Mouse (Mus musculus): ENCODE measurements at regions not wholly inside any gene's neighbourhood (a gene's known extent, or its start where the extent isn't known, plus 50 kb on each side); places are given as distances from the start of the nearest gene placed in this dataset.

DNA sequence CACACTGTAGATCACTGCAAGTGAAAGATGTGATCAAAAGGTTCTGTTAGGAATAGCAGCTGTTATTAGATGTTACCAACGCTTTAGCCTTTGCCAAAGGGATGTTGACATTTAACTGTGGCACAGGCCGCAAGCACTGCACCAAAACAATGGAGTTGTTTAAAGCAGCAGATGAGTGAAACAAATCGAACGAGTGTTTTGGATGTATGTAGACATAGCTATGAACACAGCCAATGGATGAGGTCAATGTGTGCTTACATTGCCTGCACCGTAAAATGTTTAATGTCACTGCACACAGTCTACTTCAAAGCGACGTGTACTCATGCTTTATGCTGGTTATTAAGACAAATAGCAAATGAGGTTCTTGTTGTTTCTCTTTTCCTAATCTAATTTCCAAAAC is 602.7 kb downstream of the Fat4 start:
- H3K27ac ChIP-seq (ENCODE audit: insufficient read depth, low read depth, low read length) = no peak overlapping the region
- TF ChIP-seq POLR2A (IDR thresholded peaks at IDR 0.05; ENCODE audit: borderline replicate concordance, low read depth, low read length) (no peak), CTCF (IDR thresholded peaks at IDR 0.05; ENCODE audit: low read depth, low read length) (no peak)
- no peak overlapping the region for H3K4me3 ChIP-seq (ENCODE audit: insufficient read depth, low read length)
- H3K4me1 ChIP-seq (ENCODE audit: control insufficient read depth, insufficient read depth, low read length) = no peaks in the 10 kb centered on the region

GRCm38 (mm10) chr3:39494363-39494762 is 607.6 kb downstream of the Fat4 start:
- H3K4me1 ChIP-seq (ENCODE audit: control insufficient read depth, insufficient read depth, low read length) = no peaks in the 10 kb centered on the region
- no peak overlapping the region for H3K27ac ChIP-seq (ENCODE audit: insufficient read depth, low read depth, low read length)
- no peak overlapping the region for H3K4me3 ChIP-seq (ENCODE audit: insufficient read depth, low read length)
- TF ChIP-seq CTCF (IDR thresholded peaks at IDR 0.05; ENCODE audit: low read depth, low read length) = no peak
- no peak for TF ChIP-seq POLR2A (IDR thresholded peaks at IDR 0.05; ENCODE audit: borderline replicate concordance, low read depth, low read length)

- Histone ChIP-seq H3K27ac (ENCODE audit: insufficient read depth, low read depth, low read length) (no peak overlapping the region), H3K4me3 (ENCODE audit: insufficient read depth, low read length) (no peak overlapping the region), H3K4me1 (ENCODE audit: control insufficient read depth, insufficient read depth, low read length) (no peaks in the 10 kb centered on the region)
- TF ChIP-seq CTCF (IDR thresholded peaks at IDR 0.05; ENCODE audit: low read depth, low read length) (no peak), POLR2A (IDR thresholded peaks at IDR 0.05; ENCODE audit: borderline replicate concordance, low read depth, low read length) (no peak)
Measured at GRCm38 (mm10) chr3:39528087-39528486, 641.3 kb downstream of the Fat4 start.

DNA sequence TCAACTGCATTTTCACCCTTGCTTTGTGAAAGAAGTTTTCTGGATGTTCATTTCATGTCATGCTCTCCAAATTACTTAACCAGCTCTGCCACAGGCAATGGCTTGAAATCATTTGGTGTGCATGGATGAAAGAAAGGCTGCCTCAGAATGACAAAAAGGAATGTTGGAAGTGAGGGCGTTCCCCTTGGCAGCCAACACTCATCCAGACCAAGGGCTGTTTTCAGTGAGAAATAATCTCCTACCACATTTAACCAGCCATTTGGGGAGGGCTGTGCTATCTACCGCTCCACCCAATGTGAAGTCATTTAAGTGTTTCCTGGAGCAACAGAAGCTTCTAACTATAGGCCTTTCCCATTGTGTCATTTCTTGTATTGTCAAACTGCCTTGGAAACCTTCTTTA is 650.8 kb downstream of the Fat4 start:
- H3K27ac ChIP-seq (ENCODE audit: insufficient read depth, low read depth, low read length) = no peak overlapping the region
- TF ChIP-seq POLR2A (IDR thresholded peaks at IDR 0.05; ENCODE audit: borderline replicate concordance, low read depth, low read length) (no peak), CTCF (IDR thresholded peaks at IDR 0.05; ENCODE audit: low read depth, low read length) (no peak)
- no peak overlapping the region for H3K4me3 ChIP-seq (ENCODE audit: insufficient read depth, low read length)
- no peaks in the 10 kb centered on the region for H3K4me1 ChIP-seq (ENCODE audit: control insufficient read depth, insufficient read depth, low read length)

DNA sequence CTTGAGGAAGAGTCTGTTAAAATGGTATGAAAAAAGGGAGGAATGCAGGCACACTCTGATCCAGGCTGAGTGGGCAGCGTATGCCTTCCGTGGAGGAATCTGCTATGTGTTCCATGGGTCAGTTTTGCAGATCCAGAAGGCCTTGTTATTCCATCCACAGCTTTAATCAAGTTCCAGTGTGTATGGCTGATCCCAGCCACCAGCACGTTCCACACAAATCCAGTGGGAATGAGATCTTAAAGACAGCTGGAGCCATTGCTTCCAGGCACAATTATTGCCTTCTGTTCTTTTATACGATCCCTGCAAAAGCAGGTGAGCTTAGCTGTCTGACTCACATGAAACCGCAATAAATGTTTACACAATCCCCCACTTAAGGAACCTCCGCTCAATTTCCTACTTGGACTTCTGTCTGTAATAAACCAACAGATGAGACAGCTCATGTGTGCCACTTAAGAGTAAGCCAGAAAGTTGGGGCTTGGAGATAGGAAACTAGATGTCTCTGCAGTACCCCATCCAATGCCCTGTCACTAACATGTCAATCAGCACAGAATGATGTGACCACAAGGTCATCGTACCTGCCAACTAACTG is 653.9 kb downstream of the Fat4 start:
- H3K4me3 ChIP-seq (ENCODE audit: insufficient read depth, low read length) = no peak overlapping the region
- TF ChIP-seq POLR2A (IDR thresholded peaks at IDR 0.05; ENCODE audit: borderline replicate concordance, low read depth, low read length) = no peak
- TF ChIP-seq CTCF (IDR thresholded peaks at IDR 0.05; ENCODE audit: low read depth, low read length) = no peak
- no peak overlapping the region for H3K27ac ChIP-seq (ENCODE audit: insufficient read depth, low read depth, low read length)
- no peaks in the 10 kb centered on the region for H3K4me1 ChIP-seq (ENCODE audit: control insufficient read depth, insufficient read depth, low read length)

- Histone ChIP-seq H3K27ac (ENCODE audit: insufficient read depth, low read depth, low read length) (no peak overlapping the region), H3K4me1 (ENCODE audit: control insufficient read depth, insufficient read depth, low read length) (no peaks in the 10 kb centered on the region), H3K4me3 (ENCODE audit: insufficient read depth, low read length) (no peak overlapping the region)
- no peak for TF ChIP-seq POLR2A (IDR thresholded peaks at IDR 0.05; ENCODE audit: borderline replicate concordance, low read depth, low read length)
- no peak for TF ChIP-seq CTCF (IDR thresholded peaks at IDR 0.05; ENCODE audit: low read depth, low read length)
Measured at GRCm38 (mm10) chr3:39559460-39560041, 672.8 kb downstream of the Fat4 start.

- TF ChIP-seq POLR2A (IDR thresholded peaks at IDR 0.05; ENCODE audit: borderline replicate concordance, low read depth, low read length) = no peak
- no peak for TF ChIP-seq CTCF (IDR thresholded peaks at IDR 0.05; ENCODE audit: low read depth, low read length)
- Histone ChIP-seq H3K4me1 (ENCODE audit: control insufficient read depth, insufficient read depth, low read length) (no peaks in the 10 kb centered on the region), H3K27ac (ENCODE audit: insufficient read depth, low read depth, low read length) (no peak overlapping the region), H3K4me3 (ENCODE audit: insufficient read depth, low read length) (no peak overlapping the region)
Measured at GRCm38 (mm10) chr3:39560951-39561350, 674.2 kb downstream of the Fat4 start.

GRCm38 (mm10) chr3:39571444-39572237 is 684.9 kb downstream of the Fat4 start:
- TF ChIP-seq POLR2A (IDR thresholded peaks at IDR 0.05; ENCODE audit: borderline replicate concordance, low read depth, low read length) (no peak), CTCF (IDR thresholded peaks at IDR 0.05; ENCODE audit: low read depth, low read length) (no peak)
- Histone ChIP-seq H3K4me1 (ENCODE audit: control insufficient read depth, insufficient read depth, low read length) (no peaks in the 10 kb centered on the region), H3K27ac (ENCODE audit: insufficient read depth, low read depth, low read length) (no peak overlapping the region), H3K4me3 (ENCODE audit: insufficient read depth, low read length) (no peak overlapping the region)

DNA sequence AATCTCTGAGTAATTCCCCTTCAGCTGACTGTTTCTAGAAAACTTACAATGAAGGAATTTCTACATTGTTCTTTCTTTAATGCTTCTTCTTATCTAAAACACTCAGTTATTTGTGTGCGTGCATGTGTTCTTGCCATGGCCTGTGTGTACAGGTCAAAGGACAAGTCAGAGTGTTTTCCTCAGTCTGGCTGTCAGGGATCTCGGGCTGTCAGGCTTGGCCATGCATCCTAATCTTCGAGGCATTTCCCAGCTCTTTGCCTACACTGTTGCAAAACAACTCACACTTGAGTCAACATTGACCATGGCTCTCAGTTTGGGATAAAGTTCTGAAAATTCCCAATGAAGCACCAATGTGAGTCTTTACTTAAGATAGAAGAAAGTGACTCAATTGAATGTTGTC is 688.5 kb downstream of the Fat4 start:
- no peak for TF ChIP-seq POLR2A (IDR thresholded peaks at IDR 0.05; ENCODE audit: borderline replicate concordance, low read depth, low read length)
- no peak for TF ChIP-seq CTCF (IDR thresholded peaks at IDR 0.05; ENCODE audit: low read depth, low read length)
- Histone ChIP-seq H3K4me3 (ENCODE audit: insufficient read depth, low read length) (no peak overlapping the region), H3K4me1 (ENCODE audit: control insufficient read depth, insufficient read depth, low read length) (no peaks in the 10 kb centered on the region), H3K27ac (ENCODE audit: insufficient read depth, low read depth, low read length) (no peak overlapping the region)

- H3K4me3 ChIP-seq (ENCODE audit: insufficient read depth, low read length) = no peak overlapping the region
- no peak for TF ChIP-seq POLR2A (IDR thresholded peaks at IDR 0.05; ENCODE audit: borderline replicate concordance, low read depth, low read length)
- TF ChIP-seq CTCF (IDR thresholded peaks at IDR 0.05; ENCODE audit: low read depth, low read length) = no peak
Measured at GRCm38 (mm10) chr3:39591312-39591711, 704.6 kb downstream of the Fat4 start.

More at GRCm38 (mm10) chr3:39591312-39591711, 704.6 kb downstream of the Fat4 start:
- no peak overlapping the region for H3K27ac ChIP-seq (ENCODE audit: insufficient read depth, low read depth, low read length)
- no peaks in the 10 kb centered on the region for H3K4me1 ChIP-seq (ENCODE audit: control insufficient read depth, insufficient read depth, low read length)
